Mouse (Mus musculus): Measurements from ENCODE around the gene Sema6d. TPM values are rescaled to one million over a fixed set of nuclear protein-coding genes. Genes with fewer than 3 reads are reported as not detected.

Gene Sema6d
- total RNA-seq (2021): 10 to 100 TPM; 50.6 to 77.6 TPM

DNA sequence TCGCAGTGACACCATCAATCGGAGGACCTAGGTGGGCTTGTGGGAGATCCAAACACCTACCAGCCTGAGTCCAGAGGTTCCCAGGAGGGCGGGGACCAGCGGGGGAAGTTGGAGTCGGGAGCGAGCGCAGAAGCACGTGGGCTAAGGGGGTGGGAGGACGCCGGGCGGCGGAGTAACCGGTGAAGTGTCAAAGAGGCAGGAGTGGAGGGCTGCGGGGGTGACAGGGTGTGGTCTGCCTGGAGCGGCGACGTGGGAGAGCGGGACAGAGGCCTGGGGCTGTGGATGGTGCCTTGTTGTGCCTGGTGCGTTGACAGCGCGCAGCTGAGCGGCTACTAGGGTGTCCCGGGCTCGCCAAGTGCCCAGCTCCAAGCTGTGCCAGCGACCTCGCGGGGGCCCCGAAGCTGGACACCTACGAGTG lies at the start of gene Sema6d:
TSS of gene Sema6d (plus strand) at position 157 of the 418 bp plus-strand sequence.
- DNase-seq (ENCODE audit: extremely low spot score in 1 of 2, low spot score in 1 of 2): peak; percentile 25 to 26

- no peak for DNase-seq (ENCODE audit: extremely low spot score in 1 of 2, low spot score in 1 of 2)
Observed at GRCm38 (mm10) chr2:124059910-124060309, 29.9 kb upstream of the Sema6d start.

GRCm38 (mm10) chr2:124068380-124068779 lies 21.4 kb upstream of the Sema6d start:
- no peak for DNase-seq (ENCODE audit: extremely low spot score in 1 of 2, low spot score in 1 of 2)

- DNase-seq (ENCODE audit: extremely low spot score in 1 of 2, low spot score in 1 of 2): no peak
Observed at GRCm38 (mm10) chr2:124070664-124071063, 19.1 kb upstream of the Sema6d start.

DNA sequence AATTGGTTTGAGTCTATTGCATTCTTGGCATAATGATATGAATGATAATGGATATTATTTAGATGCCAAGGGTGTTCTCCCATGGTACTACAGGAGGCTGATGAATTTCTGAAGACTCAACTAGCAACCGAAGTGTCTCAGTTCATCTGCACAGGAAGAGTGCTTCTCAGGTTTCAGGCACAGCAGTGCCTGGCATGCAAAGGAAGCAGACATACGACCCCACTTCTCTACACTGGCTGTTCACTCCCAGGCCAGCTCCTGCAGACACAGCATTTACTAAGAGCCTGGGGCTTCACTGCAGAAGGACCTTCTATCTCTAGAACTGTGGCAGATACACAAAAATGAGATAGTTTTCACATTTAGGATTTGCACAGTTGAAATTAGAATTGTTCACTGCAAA lies 18.4 kb upstream of the Sema6d start:
- no peak for DNase-seq (ENCODE audit: extremely low spot score in 1 of 2, low spot score in 1 of 2)

- peak; percentile 33 to 40 for DNase-seq (ENCODE audit: extremely low spot score in 1 of 2, low spot score in 1 of 2)
Observed at GRCm38 (mm10) chr2:124090231-124091141, 717 bp downstream of the Sema6d start.

- no peak for DNase-seq (ENCODE audit: extremely low spot score in 1 of 2, low spot score in 1 of 2)
Observed at GRCm38 (mm10) chr2:124099697-124100096, 9.9 kb downstream of the Sema6d start.

GRCm38 (mm10) chr2:124100486-124101200 lies 10.9 kb downstream of the Sema6d start:
- peak; percentile 57 to 67 for DNase-seq (ENCODE audit: extremely low spot score in 1 of 2, low spot score in 1 of 2)

DNA sequence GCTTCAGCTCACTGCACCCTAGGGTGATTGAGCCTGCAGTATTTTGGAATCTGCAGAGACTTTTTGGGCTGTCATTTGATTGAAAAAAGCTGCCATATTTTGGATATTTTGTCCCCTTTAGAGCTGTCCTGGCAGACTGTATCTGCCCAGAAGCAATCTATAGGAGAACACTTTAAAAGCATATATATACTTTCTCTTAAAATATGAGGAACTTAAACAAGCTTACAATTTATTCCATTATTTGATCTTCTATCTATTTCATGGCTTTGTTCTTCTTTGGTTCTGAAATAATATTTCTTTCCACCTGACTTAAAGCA lies 11.4 kb downstream of the Sema6d start:
- no peak for DNase-seq (ENCODE audit: extremely low spot score in 1 of 2, low spot score in 1 of 2)

DNA sequence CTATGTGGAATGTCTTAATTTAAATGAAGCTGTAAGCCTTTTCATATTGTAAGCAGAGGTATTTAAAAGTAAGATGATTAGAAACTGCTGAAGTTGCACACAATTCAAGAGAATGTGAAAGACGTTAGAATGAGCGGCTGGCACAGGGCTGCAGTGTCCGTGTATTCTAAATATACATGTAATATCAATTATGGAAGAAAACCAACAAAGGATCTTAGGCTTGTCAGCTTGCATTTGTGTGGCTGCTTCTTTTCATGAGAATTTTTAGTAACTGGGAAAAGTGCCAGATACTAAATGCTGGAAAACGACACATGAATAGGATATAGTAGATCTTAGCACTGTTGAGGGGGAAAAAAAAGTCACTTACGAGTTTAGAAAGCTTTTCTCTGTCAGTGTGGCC lies 11.8 kb downstream of the Sema6d start:
- no peak for DNase-seq (ENCODE audit: extremely low spot score in 1 of 2, low spot score in 1 of 2)

GRCm38 (mm10) chr2:124103277-124103676 lies 13.5 kb downstream of the Sema6d start:
- no peak for DNase-seq (ENCODE audit: extremely low spot score in 1 of 2, low spot score in 1 of 2)

DNA sequence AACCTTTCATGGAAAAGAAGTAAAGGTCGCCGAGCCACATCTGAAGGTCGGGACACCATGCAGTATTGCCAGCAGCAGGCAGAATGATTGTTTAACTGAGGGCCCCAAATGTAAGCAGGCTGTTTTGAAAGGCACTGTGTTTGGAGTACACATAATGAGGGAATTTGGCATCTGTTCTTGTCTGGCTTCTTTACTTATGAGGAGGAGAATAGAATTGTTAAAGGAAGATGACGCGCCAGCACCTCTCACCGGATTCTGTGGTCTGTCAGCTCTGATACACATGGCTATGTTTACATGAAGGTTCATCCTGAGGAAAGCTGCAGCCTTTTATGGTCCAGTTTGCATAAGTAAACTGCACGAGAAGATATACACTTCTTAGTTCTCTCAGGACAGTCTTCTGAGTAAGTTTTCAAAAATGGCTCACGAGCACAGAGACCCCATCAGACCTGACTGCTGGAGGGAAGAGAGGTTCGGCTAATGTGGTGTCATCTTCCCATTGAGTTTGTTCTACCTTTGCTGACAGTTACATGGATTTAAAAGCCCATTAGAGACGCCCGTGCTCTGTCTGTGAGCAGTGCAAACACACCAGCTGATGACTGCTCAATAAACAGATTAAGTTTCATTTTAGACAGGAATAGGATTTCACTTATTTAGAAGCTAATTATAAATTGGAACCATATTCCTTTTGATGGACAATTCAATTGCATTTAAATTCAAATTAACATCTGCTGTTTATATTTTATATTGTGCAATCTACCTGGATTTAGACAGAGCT lies 28.9 kb downstream of the Sema6d start:
- DNase-seq (ENCODE audit: extremely low spot score in 1 of 2, low spot score in 1 of 2): no peak

- no peak for DNase-seq (ENCODE audit: extremely low spot score in 1 of 2, low spot score in 1 of 2)
Observed at GRCm38 (mm10) chr2:124120355-124120754, 30.6 kb downstream of the Sema6d start.

GRCm38 (mm10) chr2:124121539-124121938 lies 31.8 kb downstream of the Sema6d start:
- DNase-seq (ENCODE audit: extremely low spot score in 1 of 2, low spot score in 1 of 2): no peak

- DNase-seq (ENCODE audit: extremely low spot score in 1 of 2, low spot score in 1 of 2): no peak
Observed at GRCm38 (mm10) chr2:124125504-124125903, 35.7 kb downstream of the Sema6d start.

DNA sequence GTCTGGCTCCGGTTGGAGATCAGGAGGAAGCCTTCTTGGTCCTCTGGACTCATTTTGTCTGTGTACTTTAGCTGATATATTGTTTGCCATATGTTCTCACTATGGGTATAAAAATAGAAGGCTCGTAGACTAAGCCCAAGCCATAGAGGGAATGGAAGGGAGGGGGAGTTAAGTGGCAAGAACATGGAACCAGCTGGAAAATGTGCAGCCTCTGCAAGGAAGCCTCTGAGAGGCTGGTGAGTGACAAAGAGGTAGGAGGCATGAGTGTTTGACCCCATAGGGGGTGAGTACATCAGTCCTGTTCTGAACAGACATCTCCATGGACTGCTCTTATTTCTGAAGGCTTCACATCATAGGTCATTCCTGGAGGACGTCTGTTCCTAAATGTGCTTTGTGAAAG lies 37.1 kb downstream of the Sema6d start:
- DNase-seq (ENCODE audit: extremely low spot score in 1 of 2, low spot score in 1 of 2): no peak

- DNase-seq (ENCODE audit: extremely low spot score in 1 of 2, low spot score in 1 of 2): no peak
Observed at GRCm38 (mm10) chr2:124130876-124131275, 41.1 kb downstream of the Sema6d start.

DNA sequence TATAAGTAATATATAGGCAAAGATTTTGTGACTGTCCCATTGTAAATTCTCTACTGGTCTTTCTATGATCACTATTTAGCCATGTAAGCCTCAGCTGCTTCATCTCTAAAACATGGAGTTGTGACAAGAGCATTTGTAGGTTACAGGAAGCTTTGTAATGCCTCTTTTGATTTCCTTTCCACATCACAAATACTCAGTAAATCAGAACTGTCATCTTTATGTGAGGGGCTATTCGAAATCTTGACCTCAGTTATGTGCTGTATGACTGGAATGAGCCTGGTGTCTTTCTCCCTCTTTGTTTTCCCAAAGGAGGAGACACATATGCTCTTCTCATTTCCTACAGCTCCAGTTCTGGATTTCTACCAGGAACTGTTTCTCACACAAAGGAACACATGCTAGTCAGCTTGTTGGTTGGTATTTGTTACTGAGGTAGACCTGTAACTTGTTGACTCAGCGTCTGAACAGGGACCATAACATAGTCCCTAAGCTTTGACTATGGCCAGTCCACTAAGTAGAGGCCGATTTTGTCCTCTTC lies 51.8 kb downstream of the Sema6d start:
- DNase-seq (ENCODE audit: extremely low spot score in 1 of 2, low spot score in 1 of 2): no peak

DNA sequence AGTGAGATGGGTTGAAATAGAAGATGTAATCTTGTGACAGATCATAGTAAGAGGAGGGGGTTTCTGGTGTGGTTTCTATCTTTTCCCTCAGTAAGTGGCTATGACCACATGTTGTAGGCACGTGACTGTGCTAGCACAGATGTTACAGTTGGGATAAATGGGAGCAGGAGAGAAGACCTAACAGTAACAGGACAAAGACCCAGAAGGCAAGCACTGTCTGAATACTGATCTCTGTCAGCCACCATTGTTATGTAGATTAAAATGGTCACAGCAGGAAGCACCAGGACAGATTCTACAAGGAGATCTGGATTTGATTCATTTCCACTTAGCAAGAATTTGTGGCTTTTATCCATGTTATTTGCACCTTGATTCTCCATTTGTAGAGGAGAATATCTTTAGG lies 55.8 kb downstream of the Sema6d start:
- no peak for DNase-seq (ENCODE audit: extremely low spot score in 1 of 2, low spot score in 1 of 2)

GRCm38 (mm10) chr2:124158158-124158557 lies 68.4 kb downstream of the Sema6d start:
- DNase-seq (ENCODE audit: extremely low spot score in 1 of 2, low spot score in 1 of 2): no peak
